Mouse (Mus musculus) T-cell, adult 66 days (primary cell): ENCODE results near the gene Il18. TPM values are rescaled to one million over a fixed set of nuclear protein-coding genes. Genes with fewer than 3 reads are reported as not detected.

Experiments used
- total RNA-seq, 2 experiments: library from RNA; stranded (reverse); gene quantifications; 3 replicates in 1 of 2; 4 replicates in 1 of 2; pipeline ENCODE4 v1.2.4; 2023

Il18 gene
- 1 to 10 TPM; 1.8 to 2.5 TPM for total RNA-seq

DNA sequence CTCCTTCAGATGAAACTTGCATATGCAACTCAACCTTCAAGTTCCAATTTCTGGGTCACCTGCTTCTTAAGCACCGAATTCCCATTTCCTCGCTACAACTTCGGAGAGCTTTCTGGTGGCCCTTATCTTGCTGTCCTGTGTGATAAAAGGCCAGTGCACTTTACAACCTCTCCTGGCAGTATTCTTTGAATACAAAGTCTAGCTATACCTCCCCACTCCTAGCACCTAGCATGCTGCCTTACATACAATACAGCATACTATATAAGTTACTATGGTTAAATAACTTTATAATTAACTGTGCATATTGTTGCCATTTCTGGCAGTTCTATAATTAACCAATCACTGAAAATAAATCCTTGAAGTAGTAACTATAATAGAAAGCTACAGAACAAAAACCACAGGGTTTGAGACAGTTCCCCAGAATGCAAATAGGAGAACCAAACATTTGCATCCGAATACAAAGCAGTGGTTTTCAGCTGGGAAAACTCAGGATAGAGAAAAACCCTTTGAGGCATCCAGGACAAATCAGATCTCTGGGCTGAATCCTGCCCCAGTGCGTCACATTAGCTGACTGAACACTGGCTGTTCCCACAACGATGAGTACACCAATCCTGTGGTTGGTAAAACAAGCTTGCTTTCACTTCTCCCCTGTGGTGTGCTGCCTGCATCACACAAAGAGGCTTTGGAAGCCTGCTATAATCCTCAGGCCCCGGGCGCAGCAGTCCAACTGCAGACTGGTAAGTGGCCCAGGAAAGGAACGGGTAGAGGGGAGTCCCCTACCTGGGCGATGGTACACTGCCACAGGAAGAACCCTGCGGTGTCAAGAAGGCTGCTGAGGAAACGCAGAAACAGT lies at the start of gene Il18:
Gene Il18 (plus strand): TSS at position 587 of the 853 bp plus-strand sequence.

DNA sequence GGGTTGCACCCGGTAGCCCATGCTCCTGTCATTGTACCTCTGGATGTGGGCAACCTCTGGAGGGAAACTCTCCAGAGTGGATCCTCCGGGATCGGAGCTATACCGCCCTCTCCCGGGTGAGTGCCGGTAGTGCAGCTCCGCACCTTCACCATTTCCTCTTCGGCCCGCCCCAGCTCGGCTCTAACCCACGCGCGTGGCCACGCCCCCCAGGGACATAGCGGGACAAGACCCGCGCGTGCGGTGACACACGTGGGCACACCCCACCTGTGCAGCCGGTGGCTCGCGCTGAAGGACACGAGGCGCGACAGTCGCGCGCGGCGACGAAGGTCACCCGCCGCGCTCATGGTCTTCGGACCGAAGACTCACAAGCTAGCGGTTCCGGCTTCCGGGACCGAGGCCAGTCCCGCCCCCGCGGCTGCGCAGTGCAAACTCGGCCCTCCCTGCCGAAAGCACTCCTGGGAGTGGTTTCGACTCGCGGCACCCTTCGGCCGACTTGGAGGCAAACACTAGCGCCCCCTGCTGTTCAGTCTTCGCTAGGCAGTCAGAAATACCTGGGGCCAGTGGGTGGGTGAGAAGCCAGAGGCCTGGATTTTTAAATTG lies 26.2 kb upstream of the Il18 start, which contains the start of gene Pts:
Gene Pts (minus strand): TSS at position 432 of the 600 bp plus-strand sequence.

GRCm38 (mm10) chr9:50555094-50555446 lies 443 bp downstream of the Il18 start, which contains the start of gene Bco2:
Gene Bco2 (minus strand): TSS chr9:50555181.

GRCm38 (mm10) chr9:50561145-50561917 lies 6.7 kb downstream of the Il18 start, which contains the start of gene Tex12:
Gene Tex12 (minus strand): TSS chr9:50561325.

GRCm38 (mm10) chr9:50603189-50603997 lies 48.8 kb downstream of the Il18 start, which contains the start of the genes Sdhd and Timm8b:
Gene Sdhd (minus strand): TSS chr9:50603812.
Gene Timm8b (plus strand): TSS chr9:50603910.

DNA sequence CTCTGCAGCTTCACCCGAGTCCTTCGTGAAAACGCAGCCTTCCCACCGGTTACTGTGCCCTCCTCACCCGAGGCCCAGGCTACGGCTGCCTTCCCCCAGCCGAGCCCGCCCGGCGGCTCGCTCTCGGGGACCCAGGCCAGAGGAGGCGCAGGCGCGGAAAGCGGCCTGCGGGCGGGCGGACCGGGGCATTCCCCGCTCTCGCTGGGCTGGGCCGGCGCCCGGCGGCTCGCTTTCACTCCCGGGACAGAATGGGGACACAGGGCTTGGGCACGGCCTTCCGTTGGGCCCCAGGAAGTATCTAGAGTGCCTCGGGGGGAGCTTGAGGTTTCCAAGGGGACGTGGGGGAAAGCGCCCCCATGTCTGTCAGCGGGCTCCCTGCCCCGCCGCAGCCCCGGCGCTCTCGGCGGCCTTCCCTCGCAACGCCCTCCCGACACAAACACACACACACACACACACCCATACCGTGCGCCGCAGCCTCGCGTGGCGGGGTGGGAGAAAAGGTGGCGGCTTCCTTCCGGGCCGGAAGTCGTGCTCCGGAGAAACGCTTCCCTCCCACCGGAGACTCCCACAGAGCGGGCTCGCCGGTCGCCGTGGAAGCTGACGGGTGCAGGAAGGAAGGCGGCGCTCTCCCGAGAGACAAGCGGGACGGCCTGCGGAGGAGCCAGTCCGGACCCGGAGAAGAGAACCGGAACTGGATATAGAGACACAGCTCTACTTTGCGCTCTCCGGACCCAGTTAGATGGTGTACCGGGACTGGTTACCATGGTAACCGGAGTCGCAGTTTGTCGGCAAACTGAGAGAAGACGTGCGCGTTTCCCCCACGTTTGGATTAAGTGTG lies 62.4 kb downstream of the Il18 start, which contains the start of the genes Pih1d2 and Nkapd1:
Gene Pih1d2 (plus strand): TSS at position 556 of the 838 bp plus-strand sequence.
Gene Nkapd1 (minus strand): TSS at position 699 of the 838 bp plus-strand sequence.

Other genes starting within 250 kb of the Il18 start
- gene Rpl10-ps3, start 209.9 kb upstream of the Il18 start, total RNA-seq, result 1,000 to 10,000 TPM; 1,956 to 2,009 TPM
- gene Plet1, start 60.3 kb upstream of the Il18 start, total RNA-seq, result not detected
- 10 to 100 TPM; 44.3 to 47.3 TPM for gene Pts, start 26.1 kb upstream of the Il18 start, total RNA-seq
- not detected for gene Bco2, start 354 bp downstream of the Il18 start, total RNA-seq
- not detected for gene Tex12, start 6.5 kb downstream of the Il18 start, total RNA-seq
- gene Sdhd, start 49.0 kb downstream of the Il18 start, total RNA-seq, result 10 to 100 TPM; 58.0 to 63.2 TPM
- gene Timm8b, start 49.1 kb downstream of the Il18 start, total RNA-seq, result 10 to 100 TPM; 37.2 to 49.8 TPM
- gene Pih1d2, start 62.5 kb downstream of the Il18 start, total RNA-seq, result 1 to 10 TPM in 1 of 2 experiments, not detected in 1; 1.2 TPM
- gene Nkapd1, start 62.6 kb downstream of the Il18 start, total RNA-seq, result 10 to 100 TPM; 35.8 to 41.2 TPM
- 10 to 100 TPM; 25.8 to 43.8 TPM for gene Dlat, start 105.0 kb downstream of the Il18 start, total RNA-seq
- gene Dixdc1, start 184.7 kb downstream of the Il18 start, total RNA-seq, result not detected
- not detected for gene 2310030G06Rik, start 191.7 kb downstream of the Il18 start, total RNA-seq
- 1 to 10 TPM in 1 of 2 experiments, not detected in 1; 1.1 TPM for gene Cryab, start 196.5 kb downstream of the Il18 start, total RNA-seq
- not detected for gene Hspb2, start 197.5 kb downstream of the Il18 start, total RNA-seq
- 10 to 100 TPM in 1 of 2 experiments, 1 to 10 TPM in 1; 6.1 to 11.2 TPM for gene Fdxacb1, start 213.4 kb downstream of the Il18 start, total RNA-seq
- gene Alg9, start 220.2 kb downstream of the Il18 start, total RNA-seq, result 10 to 100 TPM; 17.8 to 21.1 TPM
- 10 to 100 TPM; 11.5 to 11.6 TPM for gene 1110032A03Rik, start 220.7 kb downstream of the Il18 start, total RNA-seq